Comparison of ENCODE assay signal across 21 mouse cellular contexts in genomic region chr9:62467413-62467784, GRCm38 (mm10).
DNase-seq lines count a peak whose midpoint lies in the region; ATAC-seq and TF ChIP-seq lines count a peak whose summit lies in the region.
"Had no signal": no experiment of that assay in that cellular context is flagged by ENCODE, and none has a peak within 500 bp of the region (broad histone marks: within the 10 kb centered on the region; RNA-seq: fewer than 3 reads in every experiment).

No protein-coding gene starts in this region.

- H3K9me3 ChIP-seq in hindbrain, embryonic 10.5 days = no peaks in the 10 kb centered on the region
- H3K9me3 ChIP-seq in hindbrain, embryonic 13.5 days = no peaks in the 10 kb centered on the region
- no peaks in the 10 kb centered on the region for H3K9me3 ChIP-seq in midbrain, embryonic 11.5 days (ENCODE audit: control insufficient read depth, low read length)
- no peaks in the 10 kb centered on the region for H3K9me3 ChIP-seq in midbrain, embryonic 16.5 days (replicated peaks; ENCODE audit: control insufficient read depth, low read length, poor library complexity, severe bottlenecking)
- no peaks in the 10 kb centered on the region for H3K9me3 ChIP-seq in hindbrain, postnatal 0 days (ENCODE audit: low read length)
- H3K9me3 ChIP-seq in neural tube, embryonic 15.5 days (replicated peaks) = no peaks in the 10 kb centered on the region
- H3K9me3 ChIP-seq in lung, postnatal 0 days (ENCODE audit: low read length) = no peaks in the 10 kb centered on the region
- H3K9me3 ChIP-seq: embryonic facial prominence, embryonic 15.5 days; forebrain, embryonic 15.5 days; G1E; heart, embryonic 15.5 days; limb, embryonic 13.5 days; liver, embryonic 15.5 days; stomach, embryonic 15.5 days had no signal

- no peak overlapping the region for H3K9ac ChIP-seq in hindbrain, embryonic 13.5 days
- H3K9ac ChIP-seq in midbrain, embryonic 11.5 days (ENCODE audit: low read length) = 0 out of 2 replicates have a peak overlapping the region, but pooled peaks have one; percentile 24
- H3K9ac ChIP-seq in midbrain, embryonic 16.5 days (ENCODE audit: low read depth, low read length) = no peak overlapping the region
- no peak overlapping the region for H3K9ac ChIP-seq in hindbrain, postnatal 0 days (replicated peaks; ENCODE audit: low read length)
- no peak overlapping the region for H3K9ac ChIP-seq in neural tube, embryonic 15.5 days (replicated peaks)
- H3K9ac ChIP-seq in lung, postnatal 0 days (replicated peaks; ENCODE audit: low read depth) = no peak overlapping the region
- H3K9ac ChIP-seq: embryonic facial prominence, embryonic 15.5 days; forebrain, embryonic 15.5 days; heart, embryonic 15.5 days; limb, embryonic 13.5 days; liver, embryonic 15.5 days; stomach, embryonic 15.5 days had no signal

- H3K4me1 ChIP-seq in hindbrain, embryonic 10.5 days (replicated peaks) = peaks cover 33% of the 10 kb centered on the region
- peaks cover 34% of the 10 kb centered on the region for H3K4me1 ChIP-seq in hindbrain, embryonic 13.5 days (replicated peaks)
- peaks cover 7% of the 10 kb centered on the region for H3K4me1 ChIP-seq in midbrain, embryonic 11.5 days (ENCODE audit: control insufficient read depth, insufficient read depth, low read length)
- peaks cover 22% of the 10 kb centered on the region for H3K4me1 ChIP-seq in midbrain, embryonic 16.5 days (ENCODE audit: control insufficient read depth, insufficient read depth, low read length)
- peaks cover 25% of the 10 kb centered on the region for H3K4me1 ChIP-seq in hindbrain, postnatal 0 days (ENCODE audit: insufficient read depth, low read length)
- H3K4me1 ChIP-seq in neural tube, embryonic 15.5 days = peaks cover 31% of the 10 kb centered on the region
- no peaks in the 10 kb centered on the region for H3K4me1 ChIP-seq in lung, postnatal 0 days (ENCODE audit: insufficient read depth, low read depth, low read length)
- H3K4me1 ChIP-seq: embryonic facial prominence, embryonic 15.5 days; heart, embryonic 15.5 days; liver, embryonic 15.5 days; stomach, embryonic 15.5 days had no signal

- H3K4me3 ChIP-seq in hindbrain, embryonic 10.5 days = no peak overlapping the region
- H3K4me3 ChIP-seq in hindbrain, embryonic 13.5 days = no peak overlapping the region
- H3K4me3 ChIP-seq in midbrain, embryonic 11.5 days (ENCODE audit: low read depth, low read length) = no peak overlapping the region
- no peak overlapping the region for H3K4me3 ChIP-seq in midbrain, embryonic 16.5 days (ENCODE audit: low read depth, low read length)
- no peak overlapping the region for H3K4me3 ChIP-seq in hindbrain, postnatal 0 days (ENCODE audit: low read length)
- H3K4me3 ChIP-seq in neural tube, embryonic 15.5 days (replicated peaks) = no peak overlapping the region
- H3K4me3 ChIP-seq in lung, postnatal 0 days (ENCODE audit: low read depth, low read length) = no peak overlapping the region
- H3K4me3 ChIP-seq: embryonic facial prominence, embryonic 15.5 days; forebrain, embryonic 15.5 days; heart, embryonic 15.5 days; limb, embryonic 13.5 days; liver, embryonic 15.5 days; myocyte; stomach, embryonic 15.5 days had no signal

- H3K36me3 ChIP-seq in hindbrain, embryonic 10.5 days = no peaks in the 10 kb centered on the region
- H3K36me3 ChIP-seq in hindbrain, embryonic 13.5 days = no peaks in the 10 kb centered on the region
- H3K36me3 ChIP-seq in midbrain, embryonic 11.5 days (ENCODE audit: control insufficient read depth, insufficient read depth, low read length) = no peaks in the 10 kb centered on the region
- no peaks in the 10 kb centered on the region for H3K36me3 ChIP-seq in midbrain, embryonic 16.5 days (ENCODE audit: control insufficient read depth, insufficient read depth, low read length)
- H3K36me3 ChIP-seq in hindbrain, postnatal 0 days (ENCODE audit: insufficient read depth, low read length) = no peaks in the 10 kb centered on the region
- H3K36me3 ChIP-seq in neural tube, embryonic 15.5 days = no peaks in the 10 kb centered on the region
- no peaks in the 10 kb centered on the region for H3K36me3 ChIP-seq in lung, postnatal 0 days (ENCODE audit: insufficient read depth, low read length)
- H3K36me3 ChIP-seq: embryonic facial prominence, embryonic 15.5 days; forebrain, embryonic 15.5 days; G1E; heart, embryonic 15.5 days; limb, embryonic 13.5 days; liver, embryonic 15.5 days; stomach, embryonic 15.5 days had no signal

- no peak for TF ChIP-seq EP300 in lung, postnatal 0 days (IDR thresholded peaks at IDR 0.05)

- peak overlapping the region; percentile 9 for H3K27ac ChIP-seq in hindbrain, embryonic 10.5 days
- H3K27ac ChIP-seq in hindbrain, embryonic 13.5 days = no peak overlapping the region
- H3K27ac ChIP-seq in midbrain, embryonic 11.5 days (ENCODE audit: low read depth, low read length) = no peak overlapping the region; the same call in 1 of the 2 replicates
- H3K27ac ChIP-seq in midbrain, embryonic 16.5 days (ENCODE audit: low read length) = no peak overlapping the region
- peak overlapping the region; percentile 33; the same call in 1 of the 2 replicates for H3K27ac ChIP-seq in hindbrain, postnatal 0 days
- H3K27ac ChIP-seq in neural tube, embryonic 15.5 days (replicated peaks) = 0 out of 2 replicates have a peak overlapping the region, but pooled peaks have one; percentile 28
- H3K27ac ChIP-seq in lung, postnatal 0 days (ENCODE audit: low read length) = no peak overlapping the region
- H3K27ac ChIP-seq: embryonic facial prominence, embryonic 15.5 days; forebrain, embryonic 15.5 days; heart, embryonic 15.5 days; limb, embryonic 13.5 days; liver, embryonic 15.5 days; stomach, embryonic 15.5 days had no signal

- no peak for TF ChIP-seq CTCF in hindbrain, postnatal 0 days (IDR thresholded peaks at IDR 0.05; ENCODE audit: low read depth)
- TF ChIP-seq CTCF in lung, postnatal 0 days (IDR thresholded peaks at IDR 0.05) = no peak

- H3K27me3 ChIP-seq in hindbrain, embryonic 10.5 days (ENCODE audit: insufficient read depth, poor library complexity, severe bottlenecking) = no peaks in the 10 kb centered on the region
- H3K27me3 ChIP-seq in hindbrain, embryonic 13.5 days = no peaks in the 10 kb centered on the region
- H3K27me3 ChIP-seq in midbrain, embryonic 11.5 days (ENCODE audit: control insufficient read depth, insufficient read depth, low read length) = no peaks in the 10 kb centered on the region
- no peaks in the 10 kb centered on the region for H3K27me3 ChIP-seq in midbrain, embryonic 16.5 days (ENCODE audit: control insufficient read depth, insufficient read depth, low read depth, low read length)
- no peaks in the 10 kb centered on the region for H3K27me3 ChIP-seq in hindbrain, postnatal 0 days (ENCODE audit: insufficient read depth, low read length)
- H3K27me3 ChIP-seq in neural tube, embryonic 15.5 days (replicated peaks) = no peaks in the 10 kb centered on the region
- no peaks in the 10 kb centered on the region for H3K27me3 ChIP-seq in lung, postnatal 0 days (replicated peaks; ENCODE audit: insufficient read depth, low read length)
- H3K27me3 ChIP-seq: embryonic facial prominence, embryonic 15.5 days; forebrain, embryonic 15.5 days; heart, embryonic 15.5 days; limb, embryonic 13.5 days; liver, embryonic 15.5 days; stomach, embryonic 15.5 days had no signal

- no peak overlapping the region for H3K4me2 ChIP-seq in hindbrain, embryonic 13.5 days
- no peak overlapping the region for H3K4me2 ChIP-seq in midbrain, embryonic 11.5 days
- H3K4me2 ChIP-seq in midbrain, embryonic 16.5 days (ENCODE audit: low read length) = no peak overlapping the region
- H3K4me2 ChIP-seq in hindbrain, postnatal 0 days (ENCODE audit: low read depth, low read length) = no peak overlapping the region
- no peak overlapping the region for H3K4me2 ChIP-seq in neural tube, embryonic 15.5 days
- H3K4me2 ChIP-seq in lung, postnatal 0 days (replicated peaks; ENCODE audit: low read depth, low read length) = no peak overlapping the region
- H3K4me2 ChIP-seq: embryonic facial prominence, embryonic 15.5 days; forebrain, embryonic 15.5 days; heart, embryonic 15.5 days; limb, embryonic 13.5 days; liver, embryonic 15.5 days; stomach, embryonic 15.5 days had no signal

- no peak for DNase-seq in hindbrain, embryonic 10.5 days (ENCODE audit: low spot score)
- no peak for DNase-seq in midbrain, embryonic 11.5 days (ENCODE audit: low spot score, missing footprints)
- DNase-seq in hindbrain, postnatal 0 days (ENCODE audit: low spot score) = no peak
- DNase-seq in thymus, postnatal 10 days (ENCODE audit: low spot score in 2 of 2) = no peak
- no peak for DNase-seq in lung, postnatal 0 days (ENCODE audit: low spot score)
- DNase-seq: adrenal gland, postnatal 36 days; cerebellum, adult 8-10 months; kidney, adult 11 months; lung, postnatal 10 days; thymus, postnatal 25 days had no signal

- no peak for ATAC-seq in hindbrain, embryonic 13.5 days (ENCODE audit: low FRiP score)
- no peak for ATAC-seq in midbrain, embryonic 11.5 days (ENCODE audit: low FRiP score)
- no peak for ATAC-seq in midbrain, embryonic 16.5 days
- ATAC-seq in hindbrain, postnatal 0 days = no peak
- no peak for ATAC-seq in neural tube, embryonic 15.5 days (ENCODE audit: low FRiP score)
- no peak for ATAC-seq in lung, postnatal 0 days
- ATAC-seq: forebrain, embryonic 15.5 days had no signal

- WGBS in hindbrain, embryonic 10.5 days = 78% methylated on average over 1 of the region's 1 CpGs
- 78% methylated on average over 1 of the region's 1 CpGs for WGBS in hindbrain, embryonic 13.5 days
- 86% methylated on average over 1 of the region's 1 CpGs for WGBS in midbrain, embryonic 11.5 days
- WGBS in midbrain, embryonic 16.5 days = 77% methylated on average over 1 of the region's 1 CpGs
- 75% methylated on average over 1 of the region's 1 CpGs for WGBS in hindbrain, postnatal 0 days
- WGBS in neural tube, embryonic 15.5 days = 60% methylated on average over 1 of the region's 1 CpGs
- 85% methylated on average over 1 of the region's 1 CpGs for WGBS in lung, postnatal 0 days

Comparison
In these comparisons a context has a peak if more than half of its experiments do, and no peak if none do; other contexts are left out.
1. H3K27ac ChIP-seq: peak in hindbrain, embryonic 10.5 days (single experiment), hindbrain, postnatal 0 days (single experiment) and neural tube, embryonic 15.5 days (single experiment); none in hindbrain, embryonic 13.5 days (single experiment), midbrain, embryonic 11.5 days (single experiment), midbrain, embryonic 16.5 days (single experiment) and lung, postnatal 0 days (single experiment).